Mouse (Mus musculus) small intestine, adult 2 months (tissue): ENCODE measurements around the gene Col8a2.

ENCODE experiments used
- CTCF ChIP-seq: fragments of 200-500 bp; IDR thresholded peaks from 2 replicates; pipeline ENCODE4 v1.5.1; 2012; ENCODE audit warnings: low read depth, mild to moderate bottlenecking, control low read depth, inconsistent platforms, low read length, moderate library complexity, mixed read lengths; ENCODE audit not compliant: insufficient replicate concordance, insufficient read length; ENCODE audit errors: extremely low read depth
- POLR2A ChIP-seq: fragments of 200-500 bp; IDR thresholded peaks from 2 replicates; pipeline ENCODE4 v1.6.1; 2012; ENCODE audit warnings: low read depth, mild to moderate bottlenecking, control low read depth, inconsistent platforms, low read length, moderate library complexity

DNA sequence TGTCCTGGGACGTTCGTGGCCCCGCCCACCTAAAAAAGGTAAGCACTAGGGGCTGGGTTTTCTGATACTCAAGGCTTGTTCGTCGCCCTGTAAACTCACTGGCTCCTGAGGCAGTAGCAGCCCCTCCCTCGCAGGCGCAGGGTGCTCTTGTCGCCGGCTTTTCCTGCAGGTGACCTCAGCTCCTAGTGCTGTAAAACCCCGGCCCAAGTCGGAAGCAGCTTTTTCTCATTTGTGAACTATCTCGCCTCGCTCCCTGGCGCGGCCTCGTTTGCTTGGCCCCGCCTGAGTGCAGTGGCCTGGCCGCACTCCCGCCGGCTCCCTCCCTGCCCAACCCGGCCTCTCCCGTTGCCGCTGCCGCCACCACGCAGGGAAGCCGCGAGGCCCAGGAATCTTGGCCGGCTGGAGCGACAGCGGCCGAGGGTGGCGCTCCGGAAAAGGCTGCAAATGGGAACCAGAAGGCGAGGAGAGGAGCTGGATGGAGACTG, 10.1 kb downstream of the Col8a2 start:
- TF ChIP-seq CTCF (no peak), POLR2A (no peak)
